Comparison of ENCODE assay signal across 9 mouse cellular contexts in genomic region chr9:61697959-61698358, GRCm38 (mm10).
DNase-seq lines count a peak whose midpoint lies in the region; ATAC-seq and TF ChIP-seq lines count a peak whose summit lies in the region.
"Had no signal": no experiment of that assay in that cellular context is flagged by ENCODE, and none has a peak within 500 bp of the region (broad histone marks: within the 10 kb centered on the region; RNA-seq: fewer than 3 reads in every experiment).

No protein-coding gene starts in this region.

- TF ChIP-seq CTCF in Patski (IDR thresholded peaks at IDR 0.05), result peak; percentile 75
- peak; percentile 95 for TF ChIP-seq CTCF in stomach, postnatal 0 days (IDR thresholded peaks at IDR 0.05; ENCODE audit: low read depth)

- TF ChIP-seq EP300 in stomach, postnatal 0 days (optimal IDR thresholded peaks at IDR 0.05), result no peak

- no peaks in the 10 kb centered on the region for H3K9me3 ChIP-seq in heart, embryonic 12.5 days (replicated peaks)
- H3K9me3 ChIP-seq in stomach, postnatal 0 days (ENCODE audit: control insufficient read depth, low read length), result no peaks in the 10 kb centered on the region
- H3K9me3 ChIP-seq: midbrain, embryonic 12.5 days had no signal

- POLR2A ChIA-PET in Patski (lab: Charles Lee), result interaction anchor here (0.7 kb wide), 2 partner anchors 283 to 293 kb away, joined by 6 read pairs; no protein-coding TSS in a partner anchor

- no peak overlapping the region for H3K27ac ChIP-seq in heart, embryonic 12.5 days (ENCODE audit: poor library complexity, severe bottlenecking)
- H3K27ac ChIP-seq in stomach, postnatal 0 days (replicated peaks), result no peak overlapping the region
- H3K27ac ChIP-seq: midbrain, embryonic 12.5 days had no signal

- no peak overlapping the region for H3K4me3 ChIP-seq in heart, embryonic 12.5 days
- no peak overlapping the region for H3K4me3 ChIP-seq in stomach, postnatal 0 days (ENCODE audit: low read depth, low read length)
- H3K4me3 ChIP-seq: midbrain, embryonic 12.5 days had no signal

- peak; percentile 93 for DNase-seq in heart, adult 11 months
- DNase-seq in Patski (ENCODE audit: low read depth, low spot score), result no peak
- DNase-seq in cerebellum, postnatal 36 days, result peak; percentile 64 to 66
- DNase-seq in gastrocnemius, postnatal 10 days, result peak; percentile 77
- peak; percentile 39 for DNase-seq in layer of hippocampus, adult 9-10 months (ENCODE audit: low spot score)
- DNase-seq in lung, postnatal 36 days, result peak; percentile 85
- DNase-seq in stomach, postnatal 0 days (ENCODE audit: low spot score), result peak; percentile 80

- no peak overlapping the region for H3K9ac ChIP-seq in heart, embryonic 12.5 days
- H3K9ac ChIP-seq in stomach, postnatal 0 days (ENCODE audit: low read length), result no peak overlapping the region
- H3K9ac ChIP-seq: midbrain, embryonic 12.5 days had no signal

- no peaks in the 10 kb centered on the region for H3K36me3 ChIP-seq in heart, embryonic 12.5 days
- H3K36me3 ChIP-seq in stomach, postnatal 0 days (ENCODE audit: control insufficient read depth, insufficient read depth, low read length), result no peaks in the 10 kb centered on the region
- H3K36me3 ChIP-seq: midbrain, embryonic 12.5 days had no signal

- peaks cover 10% of the 10 kb centered on the region for H3K4me1 ChIP-seq in heart, embryonic 12.5 days (replicated peaks)
- H3K4me1 ChIP-seq in stomach, postnatal 0 days (replicated peaks; ENCODE audit: control insufficient read depth, insufficient read depth), result no peaks in the 10 kb centered on the region; the same call in 1 of the 2 replicates

- in situ Hi-C loops in Patski (cut with MboI; ENCODE audit: low pct_unique_long_range_greater_than_20kb), result loop anchor here (5.0 to 10.0 kb wide), 4 partner anchors 286 to 803 kb away; partner anchors contain the start of gene Tle3

- peaks cover 75% of the 10 kb centered on the region for H3K27me3 ChIP-seq in heart, embryonic 12.5 days (replicated peaks)
- no peaks in the 10 kb centered on the region for H3K27me3 ChIP-seq in Patski
- no peaks in the 10 kb centered on the region for H3K27me3 ChIP-seq in stomach, postnatal 0 days (ENCODE audit: control insufficient read depth, insufficient read depth, low read length)

- CTCF ChIA-PET in Patski (lab: Charles Lee), result interaction anchor here (0.7 to 1.7 kb wide), 6 partner anchors 11 to 329 kb away, joined by 3 to 4 read pairs (median 3); no protein-coding TSS in a partner anchor

- no peak overlapping the region for H3K4me2 ChIP-seq in heart, embryonic 12.5 days
- no peak overlapping the region for H3K4me2 ChIP-seq in stomach, postnatal 0 days (replicated peaks; ENCODE audit: low read depth)
- H3K4me2 ChIP-seq: midbrain, embryonic 12.5 days had no signal

- ATAC-seq in heart, embryonic 12.5 days (ENCODE audit: insufficient number of reproducible peaks, low FRiP score), result no peak
- ATAC-seq in Patski, result no peak
- ATAC-seq in stomach, postnatal 0 days (ENCODE audit: low FRiP score, low TSS enrichment), result peak; percentile 47; the same call in 1 of the 2 replicates

- 8% methylated on average over 11 of the region's 11 CpGs for WGBS in heart, embryonic 12.5 days
- WGBS in stomach, postnatal 0 days, result 19% methylated on average over 11 of the region's 11 CpGs
